ENCODE assay signal across 20 mouse cellular contexts in genomic region chr6:135796911-135797310, GRCm38 (mm10).
DNase-seq lines count a peak whose midpoint lies in the region; ATAC-seq and TF ChIP-seq lines count a peak whose summit lies in the region.
"Had no signal": no experiment of that assay in that cellular context is flagged by ENCODE, and none has a peak within 500 bp of the region (broad histone marks: within the 10 kb centered on the region; RNA-seq: fewer than 3 reads in every experiment).

No protein-coding gene starts in this region.

- ATAC-seq in cerebellum, adult (ENCODE audit: insufficient number of reproducible peaks, low FRiP score, low TSS enrichment) = no peak
- ATAC-seq: hindbrain, postnatal 0 days; Patski had no signal

- H3K27ac ChIP-seq in layer of hippocampus, adult 2 months = peak overlapping the region; percentile 90
- H3K27ac ChIP-seq: embryonic facial prominence, embryonic 15.5 days; heart, embryonic 15.5 days; hindbrain, embryonic 13.5 days; hindbrain, postnatal 0 days had no signal

- DNase-seq in cerebellum, postnatal 14 days = peak; percentile 15 to 27
- DNase-seq in layer of hippocampus, adult 2 months (ENCODE audit: low spot score in 2 of 2) = no peak
- DNase-seq in layer of hippocampus, postnatal 10 days (ENCODE audit: low spot score in 2 of 2) = no peak
- DNase-seq in brain, embryonic 14.5 days (ENCODE audit: low read depth) = peak; percentile 39
- DNase-seq in retina, postnatal 1 day = peak; percentile 80
- no peak for DNase-seq in kidney, adult 11 months
- DNase-seq: adrenal gland, adult 2 months; adrenal gland, postnatal 25 days; cerebellum, adult 11 months; cerebellum, adult 9-10 months; embryo, embryonic 11 days; gastrocnemius, postnatal 36 days; heart, postnatal 14 days had no signal

- no peak for TF ChIP-seq CTCF in layer of hippocampus, adult 2 months (conservative IDR thresholded peaks at IDR 0.05)
- no peak for TF ChIP-seq CTCF in brain, embryonic 14.5 days (IDR thresholded peaks at IDR 0.05; ENCODE audit: borderline replicate concordance, extremely low read depth, insufficient read depth, insufficient read length)

- no peak for TF ChIP-seq POLR2A in brain, embryonic 14.5 days (IDR thresholded peaks at IDR 0.05; ENCODE audit: borderline replicate concordance, extremely low read depth, insufficient read depth, insufficient read length, poor library complexity, severe bottlenecking)

- H3K4me3 ChIP-seq in layer of hippocampus, adult 2 months = no peak overlapping the region
- H3K4me3 ChIP-seq: embryonic facial prominence, embryonic 15.5 days; erythroblast, embryonic 14.5 days; heart, embryonic 15.5 days; hindbrain, embryonic 13.5 days had no signal

Comparison
In these comparisons a context has a peak if more than half of its experiments do, and no peak if none do; other contexts are left out.
1. DNase-seq: peak in cerebellum, postnatal 14 days (2 of 2), brain, embryonic 14.5 days (single experiment) and retina, postnatal 1 day (single experiment); none in layer of hippocampus, adult 2 months (0 of 2), layer of hippocampus, postnatal 10 days (0 of 2) and kidney, adult 11 months (single experiment).